Mouse (Mus musculus) ES-E14 (cell line): ENCODE measurements around the gene Gng3. TPM values are rescaled to one million over a fixed set of nuclear protein-coding genes. Genes with fewer than 3 reads are reported as not detected.
"Not testable (repeated sequence)": the region's sequence is repeated elsewhere in the genome, so short reads cannot be mapped to it uniquely, and the experiment has no call there.

Experiments used
- DNase-seq: peaks from one replicate; pipeline ENCODE4 v3.0.0-alpha.2; 2013; ENCODE audit warnings: low read depth, low spot score
- H3K27ac ChIP-seq: 2 replicates; pipeline ENCODE4 v1.5.1; 2012; ENCODE audit warnings: low read depth, mild to moderate bottlenecking, low read length, moderate library complexity, mixed read lengths; ENCODE audit not compliant: poor library complexity, insufficient read depth, severe bottlenecking
- H3K36me3 ChIP-seq: 2 replicates; pipeline ENCODE4 v1.6.1; 2012; ENCODE audit warnings: mild to moderate bottlenecking, low read length, moderate library complexity, mixed read lengths; ENCODE audit not compliant: control insufficient read depth, poor library complexity, insufficient read depth, severe bottlenecking
- H3K4me1 ChIP-seq, 2 experiments: fragments of 150-350 bp in 1 of 2; sonication (generic) in 1 of 2; 2 replicates each; pipeline ENCODE4 v1.6.1; 2012; ENCODE audit warnings: low read length in 2 of 2, mild to moderate bottlenecking in 1 of 2, mixed read lengths in 1 of 2; ENCODE audit not compliant: control insufficient read depth in 2 of 2, insufficient read depth in 2 of 2, poor library complexity in 1 of 2
- H3K4me3 ChIP-seq, 2 experiments: fragments of 150-350 bp in 1 of 2; sonication (generic) in 1 of 2; 2 replicates each; pipeline ENCODE4 v1.5.1; 2012; ENCODE audit warnings: low read length in 2 of 2, low read depth in 1 of 2, mild to moderate bottlenecking in 1 of 2, mixed read lengths in 1 of 2; ENCODE audit not compliant: insufficient read depth in 1 of 2, poor library complexity in 1 of 2, severe bottlenecking in 1 of 2
- H3K9ac ChIP-seq: 2 replicates; pipeline ENCODE4 v1.6.1; 2012; ENCODE audit warnings: low read depth, mild to moderate bottlenecking, low read length, mixed read lengths; ENCODE audit not compliant: poor library complexity, insufficient read depth, severe bottlenecking
- H3K9me3 ChIP-seq: fragments of 150-350 bp; sonication (generic); 2 replicates; pipeline ENCODE4 v1.6.1; 2012; ENCODE audit warnings: low read depth, mild to moderate bottlenecking, low read length; ENCODE audit not compliant: control insufficient read depth, insufficient read depth
- CHD2 ChIP-seq: IDR thresholded peaks from 2 replicates; pipeline ENCODE4 v1.6.1; 2014; ENCODE audit warnings: mild to moderate bottlenecking, low read depth, low read length, inconsistent platforms
- HCFC1 ChIP-seq: IDR thresholded peaks from 2 replicates; pipeline ENCODE4 v1.6.1; 2012; ENCODE audit warnings: low read length, inconsistent platforms, borderline replicate concordance; ENCODE audit not compliant: insufficient read depth
- MAFK ChIP-seq: IDR thresholded peaks from 2 replicates; pipeline ENCODE4 v1.6.1; 2014; ENCODE audit warnings: mild to moderate bottlenecking, low read depth, low read length, inconsistent platforms; ENCODE audit not compliant: insufficient read depth
- ZC3H11A ChIP-seq: IDR thresholded peaks from 2 replicates; pipeline ENCODE4 v1.6.1; 2012; ENCODE audit warnings: low read depth, mild to moderate bottlenecking, inconsistent platforms, low read length, borderline replicate concordance
- ZNF384 ChIP-seq: IDR thresholded peaks from 2 replicates; pipeline ENCODE4 v1.6.1; 2012; ENCODE audit warnings: low read depth, low read length, inconsistent platforms
- in situ Hi-C, 2 experiments: fragments of 600-800 bp; cut with MboI; formaldehyde crosslinking; loops; one replicate each; pipeline ENCODE4 v1.15.1; 2025; ENCODE audit warnings: low sequenced_read_pairs in 2 of 2, inconsistent platforms in 1 of 2; ENCODE audit not compliant: unreplicated experiment in 2 of 2
- total RNA-seq: library from RNA; depleted of rRNA; stranded (reverse); fragments of 300-350 nt; gene quantifications from 2 replicates; pipeline ENCODE4 v1.2.3, GENCODE M21; 2012

Gng3 gene
- total RNA-seq, 1 experiment, result 4.5 TPM

GRCm38 (mm10) chr19:8841012-8841411 lies 2.0 kb upstream of the Gng3 start:
- in situ Hi-C loops, result no loop called here
- Histone ChIP-seq H3K9ac (no peak overlapping the region; the same call in 1 of the 2 replicates), H3K9me3 (no peaks in the 10 kb centered on the region), H3K27ac (no peak overlapping the region), H3K4me1 (peaks cover 2 to 13% of the 10 kb centered on the region in 2 experiments; a peak in 3 of 4 replicates), H3K4me3 (peak overlapping the region in 1 of 2 experiments; percentile 70; a peak in 1 of 4 replicates), H3K36me3 (peaks cover 1% of the 10 kb centered on the region; the same call in 1 of the 2 replicates)
- TF ChIP-seq HCFC1 (no peak), MAFK (no peak), ZC3H11A (no peak), CHD2 (no peak), ZNF384 (no peak)
- no peak for DNase-seq

GRCm38 (mm10) chr19:8839908-8840791 lies 1.2 kb upstream of the Gng3 start:
- no peaks in the 10 kb centered on the region; the same call in 1 of the 2 replicates for H3K36me3 ChIP-seq
- H3K4me1 ChIP-seq, result peaks cover 2 to 11% of the 10 kb centered on the region in 2 experiments; a peak in 3 of 4 replicates
- in situ Hi-C loops, result no loop called here
- H3K27ac ChIP-seq, result no peak overlapping the region
- DNase-seq, result no peak
- H3K9me3 ChIP-seq, result no peaks in the 10 kb centered on the region
- peak overlapping the region; percentile 51 for H3K9ac ChIP-seq
- TF ChIP-seq ZC3H11A, result no peak
- TF ChIP-seq ZNF384, result no peak
- no peak for TF ChIP-seq HCFC1
- TF ChIP-seq CHD2, result no peak
- no peak for TF ChIP-seq MAFK
- H3K4me3 ChIP-seq, result peak overlapping the region; percentile 63 to 70

DNA sequence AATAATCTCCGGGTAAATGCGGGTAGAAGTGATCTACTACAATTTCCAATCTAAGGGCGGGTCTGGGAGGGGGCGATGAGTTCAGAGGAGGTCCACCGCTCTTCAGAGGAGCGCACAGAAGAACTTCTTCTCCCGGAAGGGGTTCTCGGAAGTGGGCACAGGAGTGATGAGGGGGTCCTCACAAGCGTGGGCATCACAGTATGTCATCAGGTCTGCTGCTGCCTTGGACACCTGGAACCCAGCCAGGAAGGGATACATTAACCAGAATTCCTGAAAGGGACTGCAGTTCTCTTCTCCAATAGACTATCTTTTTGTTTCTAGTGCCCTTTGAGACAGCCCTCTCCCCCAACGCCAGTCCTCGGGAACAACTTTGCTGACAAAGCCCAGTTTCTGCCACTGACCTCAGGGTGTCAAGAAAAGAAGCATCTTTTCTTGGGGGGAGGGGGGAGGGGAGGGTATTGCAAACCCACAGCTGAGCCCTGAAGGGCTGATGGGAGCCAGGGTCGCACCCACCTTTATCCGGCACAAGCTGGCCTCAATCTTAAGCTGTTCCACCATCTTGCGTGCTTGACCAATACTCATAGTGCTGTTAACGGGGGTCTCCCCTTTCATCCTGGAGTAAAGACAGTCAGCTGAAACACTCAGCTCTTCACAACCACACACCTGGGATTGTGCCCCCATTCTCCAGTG lies 808 bp downstream of the Gng3 start:
- DNase-seq, result no peak
- in situ Hi-C loops, result no loop called here
- peak overlapping the region; percentile 96; the same call in 1 of the 2 replicates for H3K27ac ChIP-seq
- peaks cover 2% of the 10 kb centered on the region for H3K36me3 ChIP-seq
- H3K4me1 ChIP-seq, result peaks cover 2 to 11% of the 10 kb centered on the region in 2 experiments; a peak in 3 of 4 replicates
- H3K9ac ChIP-seq, result peak overlapping the region; percentile 90
- H3K9me3 ChIP-seq, result no peaks in the 10 kb centered on the region
- H3K4me3 ChIP-seq, result peak overlapping the region; percentile 64 to 74
- no peak for TF ChIP-seq ZC3H11A
- TF ChIP-seq HCFC1, result no peak
- TF ChIP-seq CHD2, result no peak
- TF ChIP-seq MAFK, result no peak
- TF ChIP-seq ZNF384, result no peak

DNA sequence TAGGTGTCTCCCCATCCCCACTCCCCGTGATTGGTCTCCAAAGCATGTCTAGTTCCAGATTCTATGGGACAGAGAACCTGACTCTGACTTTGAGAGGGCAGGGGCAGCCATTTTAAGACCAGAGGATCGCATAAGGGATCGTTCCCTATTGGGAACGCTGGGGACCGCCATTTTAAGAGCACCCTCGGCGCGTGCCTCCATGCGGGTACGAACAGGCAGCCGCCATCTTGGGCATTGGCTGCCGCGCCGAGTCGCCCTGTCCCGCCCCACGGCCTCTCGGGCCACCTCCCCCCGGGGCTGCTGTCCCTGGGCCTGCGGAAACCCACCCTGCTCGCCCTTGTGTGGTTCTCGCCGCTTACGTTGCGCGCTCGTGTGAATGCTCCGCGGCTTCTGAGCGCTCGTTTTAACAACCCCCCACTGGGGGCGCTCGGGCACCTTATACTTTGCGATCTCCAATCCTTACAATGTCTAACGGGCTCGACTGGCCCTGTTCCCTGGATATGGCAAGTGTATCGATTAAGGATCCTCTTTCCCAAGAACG lies 1.7 kb downstream of the Gng3 start, which contains the start of gene Bscl2:
Gene Bscl2 (plus strand): TSS at position 217 of the 541 bp plus-strand sequence.
- TF ChIP-seq HCFC1, result peak; percentile 71
- no peak for TF ChIP-seq CHD2
- TF ChIP-seq ZNF384, result no peak
- peak; percentile 99 for TF ChIP-seq ZC3H11A
- TF ChIP-seq MAFK, result no peak
- in situ Hi-C loops, result no loop called here
- peaks cover 10% of the 10 kb centered on the region for H3K36me3 ChIP-seq

GRCm38 (mm10) chr19:8836327-8836726 lies 2.7 kb downstream of the Gng3 start:
- H3K4me3 ChIP-seq, H3K9me3 ChIP-seq, H3K9ac ChIP-seq, DNase-seq, in situ Hi-C loops: not testable (repeated sequence)
- H3K27ac ChIP-seq, result peak overlapping the region; percentile 22; the same call in 1 of the 2 replicates
- peaks cover 15% of the 10 kb centered on the region for H3K36me3 ChIP-seq
- peaks cover 2 to 11% of the 10 kb centered on the region in 2 experiments; a peak in 3 of 4 replicates for H3K4me1 ChIP-seq

More for the DNA sequence above, 1.7 kb downstream of the Gng3 start, which contains the start of gene Bscl2:
- peak; percentile 78 for DNase-seq
- Histone ChIP-seq H3K27ac (peak within 1 kb of the TSS; percentile 96), H3K9ac (peak within 1 kb of the TSS; percentile 90), H3K4me1 (peaks cover 2 to 11% of the 10 kb centered on the region in 2 experiments; a peak in 3 of 4 replicates), H3K9me3 (no peaks in the 10 kb centered on the region), H3K4me3 (peak within 1 kb of the TSS; percentile 64 to 74)
